Mouse (Mus musculus): ENCODE results near the gene Tceal7.

GRCm38 (mm10) chrX:136252023-136252729 is 37.6 kb downstream of the Tceal7 start:
- no peak for TF ChIP-seq CTCF (IDR thresholded peaks at IDR 0.05; ENCODE audit: insufficient read depth, low read depth, low read length)
- TF ChIP-seq POLR2A (IDR thresholded peaks at IDR 0.05; ENCODE audit: insufficient read depth, low read depth, low read length), result no peak

All from olfactory bulb, adult 2 months (tissue).